Mouse (Mus musculus): ENCODE measurements at regions not wholly inside any gene's neighbourhood (a gene's known extent, or its start where the extent isn't known, plus 50 kb on each side); places are given as distances from the start of the nearest gene placed in this dataset.

GRCm38 (mm10) chr15:31106907-31107306, 117.2 kb upstream of the Dap start:
- TF ChIP-seq CTCF (IDR thresholded peaks at IDR 0.05; ENCODE audit: low read depth), result no peak
- no peak for TF ChIP-seq EP300 (optimal IDR thresholded peaks at IDR 0.05)
